11 mouse cellular contexts compared by ENCODE assay signal in genomic region chr13:97900380-97900758, GRCm38 (mm10).
DNase-seq lines count a peak whose midpoint lies in the region; ATAC-seq and TF ChIP-seq lines count a peak whose summit lies in the region.
"Had no signal": no experiment of that assay in that cellular context is flagged by ENCODE, and none has a peak within 500 bp of the region (broad histone marks: within the 10 kb centered on the region; RNA-seq: fewer than 3 reads in every experiment).

No protein-coding gene starts in this region.

- H3K9ac ChIP-seq in forebrain, postnatal 0 days = 0 out of 2 replicates have a peak overlapping the region, but pooled peaks have one; percentile 14
- H3K9ac ChIP-seq in intestine, embryonic 16.5 days (ENCODE audit: low read depth, low read length) = no peak overlapping the region

- H3K36me3 ChIP-seq in forebrain, postnatal 0 days (ENCODE audit: insufficient read depth) = no peaks in the 10 kb centered on the region
- no peaks in the 10 kb centered on the region for H3K36me3 ChIP-seq in intestine, embryonic 16.5 days (ENCODE audit: control insufficient read depth, insufficient read depth, low read length)

- TF ChIP-seq CTCF in forebrain, postnatal 0 days (IDR thresholded peaks at IDR 0.05; ENCODE audit: low read depth) = no peak

- peak overlapping the region; percentile 81 for H3K27ac ChIP-seq in forebrain, postnatal 0 days (ENCODE audit: low read depth, low read length)
- no peak overlapping the region for H3K27ac ChIP-seq in intestine, embryonic 16.5 days (ENCODE audit: low read length)

- ATAC-seq in forebrain, postnatal 0 days = peak; percentile 92
- ATAC-seq in intestine, embryonic 16.5 days = no peak
- ATAC-seq: Patski had no signal

- H3K4me1 ChIP-seq in forebrain, postnatal 0 days (ENCODE audit: insufficient read depth) = peaks cover 18% of the 10 kb centered on the region
- no peaks in the 10 kb centered on the region for H3K4me1 ChIP-seq in intestine, embryonic 16.5 days (ENCODE audit: control insufficient read depth, insufficient read depth, low read length)

- H3K27me3 ChIP-seq in forebrain, postnatal 0 days (ENCODE audit: insufficient read depth, low read length) = no peaks in the 10 kb centered on the region
- no peaks in the 10 kb centered on the region for H3K27me3 ChIP-seq in intestine, embryonic 16.5 days (replicated peaks; ENCODE audit: control insufficient read depth, insufficient read depth, low read length)
- H3K27me3 ChIP-seq: Patski had no signal

- H3K4me3 ChIP-seq in forebrain, postnatal 0 days (ENCODE audit: low read depth, low read length) = no peak overlapping the region
- no peak overlapping the region for H3K4me3 ChIP-seq in intestine, embryonic 16.5 days (ENCODE audit: low read length)
- H3K4me3 ChIP-seq: megakaryocyte, embryonic 14.5 days had no signal

- no peaks in the 10 kb centered on the region for H3K9me3 ChIP-seq in forebrain, postnatal 0 days (ENCODE audit: low read length)
- no peaks in the 10 kb centered on the region for H3K9me3 ChIP-seq in intestine, embryonic 16.5 days (ENCODE audit: control insufficient read depth, low read length)
- H3K9me3 ChIP-seq: megakaryocyte, embryonic 14.5 days had no signal

- WGBS in forebrain, postnatal 0 days = 23% methylated on average over 3 of the region's 3 CpGs
- 55% methylated on average over 3 of the region's 3 CpGs for WGBS in intestine, embryonic 16.5 days

- intact Hi-C loops in gastrocnemius, postnatal 14 days (cut with DNase I; ENCODE audit: low total_unique reads) = no loop called here

- peak; percentile 22 to 41 for DNase-seq in cerebellum, postnatal 10 days
- DNase-seq in cerebellum, adult 11 months = no peak
- DNase-seq in forebrain, postnatal 0 days = peak; percentile 92
- peak; percentile 37 to 59 for DNase-seq in layer of hippocampus, postnatal 10 days (ENCODE audit: low spot score in 2 of 2)
- DNase-seq in retina, embryonic 14.5 days (ENCODE audit: low spot score) = peak; percentile 46
- DNase-seq in spleen, postnatal 36 days (ENCODE audit: low spot score in 2 of 2) = no peak
- DNase-seq in gastrocnemius, postnatal 14 days = no peak
- DNase-seq: cerebellum, adult 11-12 months had no signal

- H3K4me2 ChIP-seq in forebrain, postnatal 0 days (ENCODE audit: low read depth) = no peak overlapping the region
- no peak overlapping the region for H3K4me2 ChIP-seq in intestine, embryonic 16.5 days (ENCODE audit: low read depth, low read length)

Comparison
In these comparisons a context has a peak if more than half of its experiments do, and no peak if none do; other contexts are left out.
1. DNase-seq: peak in cerebellum, postnatal 10 days (2 of 2), forebrain, postnatal 0 days (single experiment), layer of hippocampus, postnatal 10 days (2 of 2) and retina, embryonic 14.5 days (single experiment); none in cerebellum, adult 11 months (single experiment), spleen, postnatal 36 days (0 of 2) and gastrocnemius, postnatal 14 days (single experiment).